Mouse (Mus musculus) induced T-regulatory cell, adult 2 months (primary cell): ENCODE data around the gene Pgm2.

ENCODE experiments used
- DNase-seq: peaks from one replicate; pipeline ENCODE4 v3.0.0-alpha.2; 2012; ENCODE audit warnings: low read depth

The Pgm2 gene

DNA sequence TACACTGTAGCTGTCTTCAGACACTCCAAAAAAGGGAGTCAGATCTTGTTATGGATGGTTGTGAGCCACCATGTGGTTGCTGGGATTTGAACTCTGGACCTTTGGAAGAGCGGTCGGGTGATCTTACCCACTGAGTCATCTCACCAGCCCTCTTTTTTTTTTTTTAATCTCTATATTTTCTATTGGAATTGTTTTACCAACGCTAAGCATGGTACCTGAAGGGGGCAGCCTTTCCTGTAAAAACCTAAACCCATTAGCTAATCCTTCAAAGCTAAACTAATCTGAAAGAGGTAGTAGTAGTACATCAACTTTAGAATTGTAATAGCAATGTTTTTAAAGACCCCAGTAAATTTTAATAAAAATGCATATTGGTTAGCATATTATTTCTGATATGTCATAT lies 17.2 kb upstream of the Pgm2 start:
- peak; percentile 57 for DNase-seq

DNA sequence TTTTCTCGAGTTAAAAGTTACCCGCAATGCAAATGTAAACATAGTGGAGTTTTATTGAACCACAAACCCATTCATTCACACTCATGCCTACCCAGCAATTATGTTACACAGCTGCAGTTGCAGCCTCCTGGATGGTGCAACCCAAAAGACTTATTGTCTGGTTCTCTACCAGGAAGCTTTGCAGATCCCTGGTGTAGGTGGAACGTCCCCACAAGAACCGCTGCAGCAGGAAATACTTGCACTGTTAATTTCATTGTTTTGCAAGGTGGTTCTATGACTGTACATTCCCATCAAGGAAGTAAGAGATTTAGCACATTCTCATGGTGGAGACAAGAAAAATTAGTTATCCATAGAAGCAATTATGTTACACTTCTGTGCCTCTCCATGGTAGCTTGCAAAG lies 15.4 kb upstream of the Pgm2 start:
- DNase-seq = no peak

GRCm38 (mm10) chr5:64078740-64079461 lies 13.8 kb upstream of the Pgm2 start:
- DNase-seq = no peak

- DNase-seq = no peak
These were observed 13.3 kb upstream of the Pgm2 start for GRCm38 (mm10) chr5:64079462-64079817.

GRCm38 (mm10) chr5:64083447-64084359 lies 9.0 kb upstream of the Pgm2 start:
- DNase-seq = no peak

- no peak for DNase-seq
These were observed 7.3 kb upstream of the Pgm2 start for GRCm38 (mm10) chr5:64085405-64085804.

- DNase-seq = no peak
These were observed 4.0 kb upstream of the Pgm2 start for GRCm38 (mm10) chr5:64088740-64089139.

DNA sequence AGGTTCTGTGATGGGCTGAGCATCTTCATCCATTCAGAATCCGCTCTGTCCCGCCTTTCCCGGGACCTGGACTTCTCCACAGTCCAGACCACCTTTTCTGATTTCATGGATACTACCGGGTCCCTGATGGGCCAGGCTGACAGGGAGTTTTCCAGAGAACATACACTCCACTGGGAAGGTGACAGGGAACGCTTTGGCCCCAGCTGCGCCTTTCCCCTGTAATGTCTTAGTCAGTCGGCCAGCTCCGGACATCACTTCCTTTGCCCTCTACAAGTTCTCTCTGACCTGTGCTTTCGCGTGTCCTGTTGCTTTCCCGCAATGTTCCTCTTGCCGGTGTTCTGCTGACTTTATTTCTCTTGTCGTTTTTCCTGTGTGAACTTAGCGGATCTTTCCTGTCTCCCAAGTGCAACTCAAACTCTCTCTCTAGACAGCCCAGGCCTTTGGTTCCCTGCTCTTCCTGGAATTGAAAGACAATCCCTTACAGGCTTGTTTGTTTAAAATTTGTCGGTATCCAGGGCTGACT lies 660 bp downstream of the Pgm2 start:
- peak; percentile 36 for DNase-seq

DNA sequence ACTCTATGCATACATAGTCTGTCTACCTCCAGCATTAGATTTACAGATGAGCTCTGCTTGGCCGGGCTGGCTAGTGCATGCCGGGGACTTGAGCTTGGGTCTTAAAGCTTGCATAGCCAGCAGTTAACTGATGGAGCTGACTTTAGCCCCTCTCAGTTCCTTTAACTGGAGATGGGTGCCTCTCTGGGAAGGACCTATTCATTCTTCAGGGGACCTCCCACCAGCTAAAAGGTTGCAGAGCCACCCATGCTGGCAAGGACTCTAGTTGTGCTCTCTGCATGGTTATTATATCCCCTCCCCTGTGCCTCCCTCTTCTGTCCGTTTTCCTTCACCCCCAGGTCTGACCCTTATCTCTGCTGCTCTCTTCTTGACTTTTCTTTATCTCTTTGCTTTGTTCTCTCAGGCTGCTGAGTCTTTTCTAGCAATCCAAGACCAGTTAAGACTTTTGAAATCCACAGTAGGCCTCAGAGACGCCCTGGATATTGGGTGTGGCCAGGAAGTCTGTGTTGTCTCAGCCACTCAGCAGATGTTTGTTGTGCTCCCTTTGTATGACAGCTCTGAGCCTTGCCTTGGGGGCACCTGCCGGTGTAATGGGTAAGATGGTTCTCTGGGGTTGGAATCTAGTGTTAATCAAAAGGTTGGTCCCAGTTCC lies 2.7 kb downstream of the Pgm2 start:
- DNase-seq = no peak

DNA sequence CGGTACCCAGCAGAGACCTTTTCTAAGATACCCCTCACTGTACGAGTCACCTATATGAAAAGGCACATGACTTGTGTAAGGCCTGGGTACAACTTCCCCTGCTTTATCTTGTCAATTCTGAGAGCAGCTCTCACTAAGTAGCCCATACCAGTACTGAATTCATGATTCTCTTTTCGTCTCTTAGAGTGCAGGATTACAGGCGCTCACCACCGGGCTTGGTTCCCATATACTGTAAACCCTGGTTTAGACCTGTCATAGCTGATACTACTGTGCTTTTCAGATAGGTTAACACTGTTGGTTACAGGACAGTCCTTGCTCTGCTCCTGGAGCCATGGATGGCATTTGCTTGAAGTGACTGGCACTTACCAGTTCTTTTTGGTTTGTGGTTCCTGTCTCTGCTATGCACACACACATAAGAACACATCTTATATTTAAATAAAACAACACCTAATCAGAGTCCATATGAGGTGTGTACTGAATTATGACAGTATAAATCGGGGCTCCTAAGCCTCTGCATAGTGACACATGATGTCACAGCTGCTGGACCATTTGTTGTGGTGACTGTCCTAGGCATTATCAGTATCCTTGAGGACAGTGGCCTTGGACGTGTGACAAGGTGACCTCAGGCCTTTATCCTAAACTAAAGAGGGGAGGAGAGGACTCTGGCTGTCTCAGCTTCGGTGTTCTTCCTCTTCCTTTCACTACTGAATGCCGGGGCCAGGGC lies 9.4 kb downstream of the Pgm2 start:
- no peak for DNase-seq

- peak; percentile 59 for DNase-seq
These were observed 9.9 kb downstream of the Pgm2 start for GRCm38 (mm10) chr5:64102717-64103075.

DNA sequence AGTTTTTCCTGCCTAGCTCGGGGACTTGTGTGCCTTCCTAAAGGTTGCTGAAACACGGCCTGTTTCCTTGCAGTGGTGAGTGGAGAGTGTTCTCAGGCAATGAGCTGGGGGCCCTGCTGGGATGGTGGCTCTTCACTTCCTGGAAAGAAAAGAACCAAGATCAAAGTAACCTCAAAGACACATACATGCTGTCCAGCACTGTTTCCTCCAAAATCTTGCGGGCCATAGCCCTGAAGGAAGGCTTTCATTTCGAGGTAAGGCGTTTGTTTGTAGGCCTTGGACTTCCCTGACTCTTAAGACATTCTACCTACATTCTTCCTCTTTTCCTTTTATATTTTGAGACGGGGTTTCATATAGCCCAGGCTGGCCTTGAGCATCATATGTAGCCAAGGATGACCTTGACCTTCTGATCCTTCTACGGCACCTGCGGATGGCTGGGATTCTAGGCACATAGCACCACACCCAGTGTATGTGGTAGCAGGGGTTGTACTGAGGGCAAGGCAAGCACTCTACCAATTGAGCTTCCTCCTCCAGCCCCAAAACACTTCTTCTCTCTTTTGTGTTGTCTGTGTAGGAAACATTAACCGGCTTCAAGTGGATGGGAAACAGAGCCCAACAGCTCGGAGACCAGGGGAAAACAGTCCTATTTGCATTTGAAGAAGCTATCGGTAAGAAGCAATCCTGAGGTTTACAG lies 15.0 kb downstream of the Pgm2 start:
- DNase-seq = no peak

- DNase-seq = peak; percentile 29
These were observed 16.5 kb downstream of the Pgm2 start for GRCm38 (mm10) chr5:64109217-64109616.

DNA sequence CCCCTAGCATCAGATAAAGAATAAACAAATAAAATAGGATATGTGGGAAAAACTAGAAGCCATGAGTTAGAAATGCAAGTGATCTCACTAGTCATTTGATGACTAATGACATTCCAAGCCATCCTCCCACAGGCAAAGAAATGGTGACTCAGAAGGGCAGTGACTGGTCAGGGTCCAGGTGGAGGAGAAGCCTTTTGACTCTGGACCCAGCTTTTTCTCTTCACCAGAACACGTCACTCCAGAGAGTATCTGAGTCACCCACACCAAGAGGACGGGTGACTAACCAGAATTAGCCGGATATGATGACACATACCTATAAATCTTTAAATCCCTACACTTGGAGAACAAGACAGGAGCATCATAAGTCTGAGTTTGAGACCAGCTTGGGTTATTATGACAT lies 19.6 kb downstream of the Pgm2 start:
- no peak for DNase-seq

DNA sequence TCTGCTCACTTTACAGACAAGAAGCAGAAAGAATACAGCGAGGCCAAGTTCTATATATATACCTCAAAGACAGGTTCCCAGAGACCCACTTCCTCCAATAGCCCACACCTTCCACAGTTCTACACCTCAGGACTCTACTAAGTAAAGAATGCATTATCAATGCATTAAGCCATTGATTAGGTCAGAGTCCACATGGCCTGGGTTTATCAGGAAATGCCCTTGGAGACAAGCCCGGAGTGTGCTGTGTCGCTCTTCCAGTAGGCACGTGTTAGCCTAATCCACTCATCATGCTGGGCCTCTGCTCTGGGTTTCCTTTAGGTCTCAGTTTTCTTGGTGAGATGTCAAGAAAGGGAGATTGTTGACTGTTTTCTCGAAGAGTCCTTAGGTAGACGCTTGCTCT lies 21.5 kb downstream of the Pgm2 start:
- no peak for DNase-seq

DNA sequence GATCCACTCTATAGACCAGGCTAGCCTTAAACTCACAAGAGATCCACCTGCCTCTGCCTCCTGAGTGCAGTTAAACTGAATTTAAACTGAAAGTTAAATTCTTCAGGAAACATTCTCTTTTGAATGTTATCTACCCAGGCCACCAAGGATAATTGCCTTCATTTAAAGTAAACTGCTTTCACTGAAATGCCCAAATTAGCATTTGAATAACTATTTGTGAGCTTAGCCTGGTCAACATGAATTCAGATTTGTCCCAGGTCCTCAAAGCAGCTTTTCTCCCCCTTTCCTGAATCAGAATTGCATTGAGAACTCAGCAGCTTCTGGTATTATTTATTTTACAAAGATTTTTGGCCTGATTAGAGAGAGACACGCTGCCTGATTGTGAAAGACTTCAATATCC lies 24.4 kb downstream of the Pgm2 start:
- DNase-seq = no peak

- DNase-seq = no peak
These were observed 33.0 kb downstream of the Pgm2 start for GRCm38 (mm10) chr5:64125783-64126182.

- DNase-seq = no peak
These were observed 38.8 kb downstream of the Pgm2 start for GRCm38 (mm10) chr5:64131550-64131949.

- no peak for DNase-seq
These were observed 41.2 kb downstream of the Pgm2 start for GRCm38 (mm10) chr5:64133901-64134300.

- peak; percentile 52 for DNase-seq
These were observed 43.6 kb downstream of the Pgm2 start for GRCm38 (mm10) chr5:64136325-64136724.

DNA sequence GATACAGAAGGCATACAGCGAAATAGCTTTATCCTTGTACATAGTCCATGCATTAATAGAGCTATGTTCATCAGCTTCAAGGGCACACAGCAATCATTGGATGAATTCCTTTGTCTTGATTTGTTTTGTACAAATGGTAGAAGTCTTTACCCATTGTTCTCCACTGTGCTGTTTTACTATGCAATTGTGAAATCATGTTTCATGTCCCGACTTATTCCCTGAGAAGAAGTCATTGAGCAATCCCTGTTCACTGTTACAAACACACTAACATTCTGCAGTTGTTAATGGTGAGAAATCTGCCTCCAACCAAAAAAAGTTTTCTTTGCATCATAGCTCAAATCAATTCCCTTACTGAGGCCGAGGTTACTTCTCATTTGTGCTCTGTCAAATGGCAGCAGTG lies 47.5 kb downstream of the Pgm2 start:
- no peak for DNase-seq
